Mouse (Mus musculus) forebrain, embryonic 15.5 days (tissue): ENCODE measurements around the gene Bsdc1. TPM values are rescaled to one million over a fixed set of nuclear protein-coding genes. Genes with fewer than 3 reads are reported as not detected.

Experiments used
- ATAC-seq: fragments of 200-750 bp; cut with Nextera tagmentation; replicated peaks from 2 replicates; pipeline ENCODE4 v1.8.0; 2017; ENCODE audit warnings: mild to moderate bottlenecking, moderate TSS enrichment, moderate library complexity
- H3K27ac ChIP-seq: fragments of 300-500 bp; sonication (generic); replicated peaks from 2 replicates; pipeline ENCODE4 v1.5.1; 2015; ENCODE audit warnings: mild to moderate bottlenecking, inconsistent platforms
- H3K27me3 ChIP-seq: fragments of 300-500 bp; sonication (generic); 2 replicates; pipeline ENCODE4 v1.6.1; 2015; ENCODE audit warnings: inconsistent platforms
- H3K36me3 ChIP-seq: fragments of 300-500 bp; sonication (generic); 2 replicates; pipeline ENCODE4 v1.6.1; 2015; ENCODE audit warnings: mild to moderate bottlenecking, inconsistent platforms
- H3K4me1 ChIP-seq: fragments of 300-500 bp; sonication (generic); 2 replicates; pipeline ENCODE4 v1.6.1; 2015; ENCODE audit warnings: inconsistent platforms
- H3K4me2 ChIP-seq: fragments of 300-500 bp; sonication (generic); replicated peaks from 2 replicates; pipeline ENCODE4 v1.6.1; 2015; ENCODE audit warnings: mild to moderate bottlenecking, inconsistent platforms
- H3K4me3 ChIP-seq: fragments of 300-500 bp; sonication (generic); 2 replicates; pipeline ENCODE4 v1.5.1; 2015; ENCODE audit warnings: mild to moderate bottlenecking, inconsistent platforms
- H3K9ac ChIP-seq: fragments of 300-500 bp; sonication (generic); replicated peaks from 2 replicates; pipeline ENCODE4 v1.6.1; 2015; ENCODE audit warnings: mild to moderate bottlenecking, inconsistent platforms
- H3K9me3 ChIP-seq: fragments of 300-500 bp; sonication (generic); 2 replicates; pipeline ENCODE4 v1.6.1; 2016; ENCODE audit warnings: inconsistent platforms
- WGBS: fragments of 180-500 bp; shearing (Covaris S2); methylation state at CpG from one replicate; pipeline ENCODE4 v1.1.7; 2015; ENCODE audit warnings: mixed read lengths; 5-methylcytosine and 5-hydroxymethylcytosine counted together
- polyA plus RNA-seq: library from polyadenylated mRNA; unstranded; fragments of >200 nt; fragmentation: Nextera tagmentation; extraction: Ambion mirVana; gene quantifications from 2 replicates; pipeline ENCODE4 v1.2.1, GENCODE M21; 2015

Gene Bsdc1
- 41.6 and 42.7 TPM in 2 replicates for polyA plus RNA-seq

DNA sequence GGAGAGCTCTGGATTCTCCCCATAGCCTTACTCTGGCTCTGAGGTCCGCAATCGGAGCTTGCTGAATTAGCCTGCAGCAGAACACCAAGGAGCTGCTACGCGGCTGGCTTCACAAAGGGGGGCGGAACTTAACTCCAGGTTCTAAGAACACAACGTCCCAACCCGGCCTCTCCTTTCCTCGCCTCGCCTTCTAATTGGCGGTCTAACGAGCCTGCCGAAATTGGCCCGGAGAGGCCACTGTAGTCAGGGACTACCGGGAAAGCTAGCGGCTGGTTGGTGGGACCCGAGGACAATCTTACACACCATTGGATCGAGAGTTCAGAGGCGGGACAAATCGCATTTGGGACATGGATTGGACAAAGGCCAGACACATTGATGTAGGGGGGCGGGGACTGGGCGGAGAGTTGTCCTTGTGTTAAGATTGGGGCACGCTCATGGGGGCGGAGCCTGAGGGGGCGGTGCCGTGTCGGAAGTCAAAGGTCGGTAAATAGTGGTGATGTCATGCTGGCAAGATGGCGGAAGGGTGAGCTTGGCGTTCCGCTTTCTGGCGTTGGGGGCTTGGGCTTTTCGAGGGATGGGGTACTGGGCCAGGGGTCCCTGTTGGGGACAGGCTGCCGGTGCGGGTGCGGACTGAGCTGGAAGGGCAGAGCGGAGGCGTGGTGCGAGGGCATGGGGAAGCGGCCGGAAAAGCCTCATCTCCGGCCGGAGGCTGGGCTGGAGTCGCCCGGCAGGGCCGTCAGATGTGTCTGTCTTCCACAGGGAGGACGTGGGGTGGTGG is at the start of gene Bsdc1:
Bsdc1 (plus strand) TSS at position 399 of the 778 bp plus-strand sequence.
- WGBS: under 1% methylated on average over 46 of the region's 46 CpGs
- H3K4me1 ChIP-seq: peaks cover 18% of the 10 kb centered on the region
- H3K9me3 ChIP-seq: no peaks in the 10 kb centered on the region
- peaks cover 18% of the 10 kb centered on the region for H3K36me3 ChIP-seq
- H3K27ac ChIP-seq: peak within 1 kb of the TSS; percentile 97
- H3K27me3 ChIP-seq: no peaks in the 10 kb centered on the region
- H3K9ac ChIP-seq: peak within 1 kb of the TSS; percentile 91
- peak within 1 kb of the TSS; percentile 91 for H3K4me2 ChIP-seq
- ATAC-seq: peak; percentile 99
- peak within 1 kb of the TSS; percentile 99 for H3K4me3 ChIP-seq

DNA sequence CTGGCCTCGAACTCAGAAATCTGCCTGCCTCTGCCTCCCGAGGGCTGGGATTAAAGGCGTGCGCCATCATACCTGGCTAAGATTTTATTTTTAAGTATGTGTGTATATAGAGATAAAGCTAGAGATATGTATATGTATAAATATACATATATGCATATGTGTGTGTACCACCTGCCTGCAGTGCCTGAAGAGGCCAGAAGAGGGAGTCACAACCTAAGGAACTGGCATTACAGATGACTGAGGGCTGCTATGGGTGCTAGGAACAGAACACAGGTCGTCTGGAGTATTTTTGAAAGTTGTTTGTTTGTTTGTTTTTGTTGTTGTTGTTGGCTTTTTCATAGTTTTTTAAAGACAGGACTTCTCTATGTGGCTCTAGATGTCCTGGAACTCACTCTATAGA is 45.5 kb upstream of the Bsdc1 start:
- 94% methylated on average over 5 of the region's 5 CpGs for WGBS
- no peak overlapping the region for H3K4me2 ChIP-seq

DNA sequence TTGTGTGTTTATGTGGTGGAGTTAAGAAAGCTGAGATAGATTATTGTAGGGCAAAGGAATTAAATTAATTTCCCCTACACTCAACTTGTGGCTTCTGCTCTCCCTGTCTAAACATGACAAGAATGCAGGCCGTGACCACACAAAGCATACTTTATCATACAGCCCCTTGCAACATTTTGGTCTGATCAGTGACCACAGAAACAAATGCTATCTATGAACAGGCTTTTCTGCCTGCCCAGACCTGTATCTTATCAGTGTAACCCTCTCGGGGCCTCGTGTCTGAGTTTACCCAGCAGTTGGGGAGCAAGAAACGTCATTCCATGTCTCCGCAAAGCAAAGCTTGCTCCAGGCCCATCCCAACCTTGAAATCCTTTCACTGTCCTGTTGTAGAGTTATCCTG is 44.9 kb upstream of the Bsdc1 start:
- Histone ChIP-seq H3K9ac (no peak overlapping the region), H3K27ac (no peak overlapping the region), H3K4me1 (no peaks in the 10 kb centered on the region), H3K27me3 (no peaks in the 10 kb centered on the region), H3K4me2 (no peak overlapping the region), H3K36me3 (no peaks in the 10 kb centered on the region), H3K9me3 (no peaks in the 10 kb centered on the region), H3K4me3 (no peak overlapping the region)
- no peak for ATAC-seq
- WGBS: 83% methylated on average over 5 of the region's 5 CpGs

More for the DNA sequence above, 45.5 kb upstream of the Bsdc1 start:
- Histone ChIP-seq H3K9ac (no peak overlapping the region), H3K4me1 (no peaks in the 10 kb centered on the region), H3K9me3 (no peaks in the 10 kb centered on the region), H3K4me3 (no peak overlapping the region), H3K27me3 (no peaks in the 10 kb centered on the region), H3K36me3 (no peaks in the 10 kb centered on the region), H3K27ac (no peak overlapping the region)
- no peak for ATAC-seq

DNA sequence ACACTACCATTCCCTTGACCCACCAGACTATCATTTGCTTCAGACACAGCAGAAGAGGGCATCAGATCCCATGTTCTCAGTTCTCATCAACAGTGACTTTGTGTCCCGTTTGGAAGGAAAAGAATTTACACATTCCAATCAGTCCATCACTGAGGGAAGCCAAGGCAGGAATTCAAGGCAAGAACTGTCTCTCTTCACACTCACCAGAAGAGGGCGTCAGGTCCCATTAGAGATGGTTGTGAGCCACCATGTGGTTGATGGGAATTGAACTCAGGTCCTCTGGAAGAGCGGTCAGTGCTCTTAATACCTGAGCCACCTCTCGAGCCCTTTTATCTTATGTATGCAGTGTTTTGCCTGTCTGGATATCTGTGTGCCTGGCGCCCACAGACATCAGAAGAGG is 43.1 kb upstream of the Bsdc1 start:
- H3K27ac ChIP-seq: no peak overlapping the region
- no peak overlapping the region for H3K4me3 ChIP-seq
- H3K9me3 ChIP-seq: no peaks in the 10 kb centered on the region
- no peak for ATAC-seq
- no peaks in the 10 kb centered on the region for H3K4me1 ChIP-seq
- no peak overlapping the region for H3K9ac ChIP-seq
- WGBS: 77% methylated on average over 5 of the region's 5 CpGs
- no peaks in the 10 kb centered on the region for H3K27me3 ChIP-seq
- no peak overlapping the region for H3K4me2 ChIP-seq
- H3K36me3 ChIP-seq: no peaks in the 10 kb centered on the region

DNA sequence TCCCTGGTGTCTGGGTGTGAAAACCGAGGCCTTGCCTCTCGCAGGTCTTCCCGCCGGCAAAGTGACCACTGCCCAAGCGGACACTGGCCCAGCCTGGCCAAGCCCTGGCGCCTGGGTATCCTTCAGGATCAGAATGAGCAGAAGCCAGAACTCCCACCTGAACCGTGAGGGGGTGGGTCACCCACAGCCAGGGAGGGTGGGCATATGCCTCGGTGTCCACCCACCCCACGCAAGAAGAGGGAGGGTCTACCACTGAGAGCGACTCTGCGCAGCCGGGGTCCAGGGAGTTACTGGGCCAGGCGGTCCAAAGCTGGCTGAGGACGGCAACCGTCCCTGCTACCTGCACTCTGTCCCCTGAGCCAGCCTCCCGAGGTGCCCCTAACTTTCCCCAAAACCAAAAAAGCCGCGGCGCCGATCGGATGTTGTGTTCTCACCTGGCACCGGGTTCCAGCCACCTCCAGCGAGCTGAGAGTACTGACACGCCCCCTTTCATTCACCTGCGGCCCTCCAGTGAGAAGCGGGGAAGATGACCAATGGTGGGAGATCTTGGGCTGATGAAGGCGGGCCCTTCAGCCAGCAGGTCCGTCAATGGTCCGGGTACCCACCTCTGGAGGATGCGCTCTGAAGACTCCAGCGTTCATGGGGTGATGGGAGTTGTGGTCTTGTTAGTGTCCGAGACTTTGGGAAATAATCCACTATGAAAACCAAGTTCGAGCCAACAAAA is 20.9 kb upstream of the Bsdc1 start, which contains the start of gene Zbtb8b:
Zbtb8b (minus strand) TSS at position 514 of the 724 bp plus-strand sequence.
- Histone ChIP-seq H3K4me2 (peak within 1 kb of the TSS; percentile 54), H3K4me1 (peaks cover 10% of the 10 kb centered on the region), H3K27me3 (peaks cover 23% of the 10 kb centered on the region), H3K9me3 (no peaks in the 10 kb centered on the region), H3K4me3 (peak within 1 kb of the TSS; percentile 51), H3K36me3 (no peaks in the 10 kb centered on the region), H3K27ac (no peak within 1 kb of the TSS), H3K9ac (peak within 1 kb of the TSS; percentile 47)
- WGBS: 2% methylated on average over 33 of the region's 33 CpGs
- ATAC-seq: peak; percentile 93

DNA sequence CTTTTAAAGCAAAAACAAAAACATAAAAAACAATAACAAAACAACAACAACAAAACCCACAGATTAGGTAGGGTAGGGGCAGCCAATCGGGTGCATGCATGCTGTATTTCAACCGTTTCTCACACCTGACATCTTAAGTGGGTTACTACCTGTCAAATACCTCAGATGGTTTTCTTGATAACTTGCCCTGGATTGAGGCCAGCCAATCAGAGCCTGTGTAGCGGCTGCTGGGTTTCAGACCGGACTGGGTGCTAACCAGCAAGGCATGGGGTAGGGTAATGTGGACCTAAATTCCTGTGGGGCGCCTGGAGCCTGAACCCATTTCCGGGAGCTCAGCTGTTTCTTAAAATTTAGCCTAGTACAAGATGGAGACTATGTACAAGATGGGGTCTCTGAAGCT is 20.2 kb upstream of the Bsdc1 start:
- Histone ChIP-seq H3K9me3 (no peaks in the 10 kb centered on the region), H3K4me3 (peak overlapping the region; percentile 51), H3K4me1 (peaks cover 10% of the 10 kb centered on the region), H3K9ac (no peak overlapping the region), H3K27me3 (peaks cover 23% of the 10 kb centered on the region), H3K27ac (no peak overlapping the region), H3K36me3 (no peaks in the 10 kb centered on the region), H3K4me2 (peak overlapping the region; percentile 54; the same call in 1 of the 2 replicates)
- no peak for ATAC-seq
- WGBS: 31% methylated on average over 6 of the region's 6 CpGs

DNA sequence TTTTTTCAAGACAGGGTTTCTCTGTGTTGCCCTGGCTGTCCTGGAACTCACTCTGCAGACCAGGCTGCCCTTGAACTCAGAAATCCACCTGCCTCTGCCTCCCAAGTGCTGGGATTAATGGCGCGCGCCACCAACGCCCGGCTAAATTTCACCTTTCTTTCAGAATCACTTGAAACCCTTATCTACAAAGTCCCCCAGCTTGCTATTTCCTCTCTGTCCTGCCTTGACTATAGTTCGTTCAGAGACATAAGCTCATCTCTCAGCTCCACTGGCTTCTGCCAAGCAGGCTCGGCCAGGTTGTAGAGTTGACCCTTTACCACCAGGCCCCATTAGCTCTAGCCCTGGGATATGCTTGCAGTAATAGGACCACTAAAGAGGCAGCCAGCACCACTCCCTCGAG is 14.0 kb upstream of the Bsdc1 start:
- H3K27me3 ChIP-seq: peaks cover 3% of the 10 kb centered on the region; the same call in 1 of the 2 replicates
- H3K27ac ChIP-seq: no peak overlapping the region
- ATAC-seq: no peak
- no peak overlapping the region for H3K4me3 ChIP-seq
- 87% methylated on average over 8 of the region's 8 CpGs for WGBS
- no peak overlapping the region for H3K4me2 ChIP-seq
- H3K9me3 ChIP-seq: no peaks in the 10 kb centered on the region
- no peaks in the 10 kb centered on the region for H3K36me3 ChIP-seq
- H3K9ac ChIP-seq: no peak overlapping the region
- H3K4me1 ChIP-seq: no peaks in the 10 kb centered on the region

DNA sequence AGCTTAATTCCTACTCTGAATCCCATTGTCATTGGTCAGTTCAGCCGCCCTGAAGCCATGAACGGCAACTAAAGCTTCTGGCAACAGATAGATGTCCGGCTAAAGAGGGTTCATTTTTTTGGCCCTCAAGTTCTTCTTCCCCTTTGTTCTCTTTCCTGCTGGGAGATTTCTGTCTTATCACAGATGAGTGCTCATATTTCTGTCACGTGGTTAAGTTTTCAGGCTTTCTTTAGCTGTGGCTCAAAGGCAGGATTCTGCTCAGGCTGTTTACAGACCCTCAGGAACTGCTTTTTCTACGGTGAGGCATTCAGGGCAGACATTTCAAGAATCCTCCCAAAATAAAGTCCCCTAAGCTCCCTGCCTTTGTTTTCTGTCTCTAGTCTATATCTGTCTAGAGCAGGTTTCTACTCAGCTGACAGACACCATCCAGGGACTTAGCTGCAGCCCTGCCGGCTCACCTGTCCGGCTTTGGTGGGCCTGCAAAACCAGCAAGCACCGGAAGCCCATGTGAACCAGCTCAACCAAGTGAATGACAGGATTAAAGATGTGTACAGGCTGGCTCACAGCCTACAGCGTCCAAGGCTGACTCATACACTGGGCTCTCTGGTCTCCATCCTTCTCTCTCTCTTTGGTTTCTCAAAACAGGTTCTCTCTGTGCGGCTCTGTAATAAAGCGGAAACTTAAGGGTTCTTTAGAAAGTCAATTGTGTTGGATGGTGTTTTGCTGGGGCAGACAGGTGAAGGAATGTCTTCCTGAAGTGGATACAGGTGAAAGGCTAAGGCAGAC is 13.4 kb upstream of the Bsdc1 start:
- no peak for ATAC-seq
- H3K4me2 ChIP-seq: no peak overlapping the region
- no peaks in the 10 kb centered on the region for H3K27me3 ChIP-seq
- H3K4me3 ChIP-seq: no peak overlapping the region
- no peaks in the 10 kb centered on the region for H3K9me3 ChIP-seq
- no peaks in the 10 kb centered on the region for H3K36me3 ChIP-seq
- no peak overlapping the region for H3K9ac ChIP-seq
- WGBS: 80% methylated on average over 11 of the region's 11 CpGs
- no peaks in the 10 kb centered on the region for H3K4me1 ChIP-seq
- no peak overlapping the region for H3K27ac ChIP-seq

DNA sequence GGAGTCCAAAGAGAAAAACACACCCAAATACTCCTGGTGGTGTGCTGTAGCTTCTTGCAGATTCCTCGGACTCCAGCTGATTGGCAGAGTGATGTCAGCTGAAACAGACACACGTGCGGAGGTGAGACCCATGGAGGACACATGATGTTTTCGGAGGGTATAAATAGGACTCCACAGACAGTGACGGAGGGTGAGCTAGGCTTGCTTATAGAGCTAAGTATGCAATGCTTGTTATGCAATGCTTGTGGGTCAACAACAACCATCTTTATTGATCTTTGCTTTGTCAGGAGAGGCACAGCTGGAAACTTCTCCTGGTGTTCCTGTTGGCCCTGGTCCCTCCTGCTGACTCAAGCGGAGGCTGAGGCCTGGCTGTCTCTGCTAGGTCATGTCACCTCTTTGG is 12.7 kb upstream of the Bsdc1 start:
- Histone ChIP-seq H3K4me1 (no peaks in the 10 kb centered on the region), H3K36me3 (no peaks in the 10 kb centered on the region), H3K4me3 (no peak overlapping the region), H3K4me2 (no peak overlapping the region), H3K9ac (no peak overlapping the region), H3K27me3 (no peaks in the 10 kb centered on the region), H3K9me3 (no peaks in the 10 kb centered on the region), H3K27ac (no peak overlapping the region)
- ATAC-seq: no peak
- 94% methylated on average over 6 of the region's 6 CpGs for WGBS

DNA sequence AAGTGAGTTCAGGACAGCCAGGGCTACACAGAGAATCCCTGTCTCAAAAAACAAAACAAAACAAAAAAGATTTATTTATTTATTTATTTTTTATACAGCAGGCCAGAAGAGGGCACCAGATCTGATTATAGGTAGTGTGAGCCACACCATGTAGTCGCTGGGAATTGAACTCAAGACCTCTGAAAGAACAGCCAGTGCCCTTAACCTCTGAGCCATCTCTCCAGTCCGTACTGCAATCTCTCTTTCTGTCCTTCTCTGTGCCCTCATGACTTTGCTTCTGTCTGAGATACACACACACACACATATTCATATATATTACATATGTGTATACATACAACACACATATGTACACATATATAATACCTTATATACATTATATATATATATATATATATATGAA is 10.5 kb upstream of the Bsdc1 start:
- ATAC-seq: no peak
- Histone ChIP-seq H3K36me3 (no peaks in the 10 kb centered on the region), H3K9ac (no peak overlapping the region), H3K27ac (no peak overlapping the region), H3K4me1 (0 out of 2 replicates have a peak, but pooled peaks cover 2% of the 10 kb centered on the region), H3K4me3 (no peak overlapping the region), H3K27me3 (no peaks in the 10 kb centered on the region), H3K4me2 (no peak overlapping the region), H3K9me3 (no peaks in the 10 kb centered on the region)
- WGBS: 80% methylated on average over 2 of the region's 2 CpGs

DNA sequence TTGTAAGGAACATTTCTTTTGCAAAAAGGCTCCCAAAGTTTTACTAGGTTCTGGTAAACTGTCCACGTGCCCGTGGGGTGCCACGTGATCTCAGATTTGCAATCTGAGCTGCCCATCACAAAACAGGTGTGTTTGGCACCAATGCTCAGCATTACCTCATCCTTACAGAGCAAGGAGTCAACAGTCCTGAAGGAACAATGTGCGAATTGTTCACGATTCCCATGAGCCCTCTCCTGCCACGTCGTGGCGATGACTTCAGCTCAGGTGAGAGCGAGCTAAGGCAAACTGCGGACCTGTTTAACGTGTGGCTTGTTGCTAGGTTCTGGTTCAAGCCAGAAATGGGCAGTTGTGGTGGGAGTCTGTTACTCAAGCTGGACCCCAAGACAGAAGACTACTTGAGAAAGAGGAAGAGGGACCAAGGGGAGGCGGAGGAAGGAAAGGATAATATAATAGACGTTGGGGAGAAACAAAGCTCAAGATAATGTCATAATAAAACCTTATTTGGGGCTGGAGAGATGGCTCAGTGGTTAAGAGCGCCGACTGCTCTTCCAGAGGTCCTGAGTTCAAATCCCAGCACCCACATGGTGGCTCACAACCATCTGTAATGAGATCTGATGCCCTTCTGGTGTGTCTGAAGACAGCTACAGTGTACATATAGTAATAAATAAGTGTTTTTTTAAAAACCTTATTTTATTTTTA is 9.8 kb upstream of the Bsdc1 start:
- Histone ChIP-seq H3K36me3 (no peaks in the 10 kb centered on the region), H3K27me3 (no peaks in the 10 kb centered on the region), H3K9ac (no peak overlapping the region), H3K27ac (no peak overlapping the region), H3K4me1 (0 out of 2 replicates have a peak, but pooled peaks cover 2% of the 10 kb centered on the region), H3K4me3 (no peak overlapping the region), H3K9me3 (no peaks in the 10 kb centered on the region), H3K4me2 (no peak overlapping the region)
- WGBS: 85% methylated on average over 15 of the region's 15 CpGs
- ATAC-seq: no peak
